Mouse (Mus musculus) CH12.LX (cell line): ENCODE data around the gene Sgca.

Source experiments
- CTCF ChIP-seq, 2 experiments: IDR thresholded peaks in 1 of 2; conservative IDR thresholded peaks in 1 of 2; 2 replicates each; pipeline ENCODE4 v1.5.1; 2011 to 2012; ENCODE audit warnings: low read depth in 2 of 2, low read length in 2 of 2, improper control_type of control experiment in 1 of 2, inconsistent platforms in 1 of 2, mild to moderate bottlenecking in 1 of 2, moderate library complexity in 1 of 2
- EP300 ChIP-seq: IDR thresholded peaks from 2 replicates; pipeline ENCODE4 v1.6.1; 2011; ENCODE audit warnings: low read length, improper control_type of control experiment
- HCFC1 ChIP-seq: IDR thresholded peaks from 2 replicates; pipeline ENCODE4 v1.6.1; 2012; ENCODE audit warnings: low read depth, mild to moderate bottlenecking, inconsistent platforms, low read length, improper control_type of control experiment
- IRF4 ChIP-seq: IDR thresholded peaks from 2 replicates; pipeline ENCODE4 v1.6.1; 2014; ENCODE audit warnings: low read depth, mild to moderate bottlenecking, inconsistent platforms, low read length, improper control_type of control experiment
- POLR2A ChIP-seq: IDR thresholded peaks from 2 replicates; pipeline ENCODE4 v1.6.1; 2011; ENCODE audit warnings: low read depth, mild to moderate bottlenecking, improper control_type of control experiment, low read length
- POLR2AphosphoS2 ChIP-seq: IDR thresholded peaks from 2 replicates; pipeline ENCODE4 v1.6.1; 2011; ENCODE audit warnings: low read depth, low read length, improper control_type of control experiment
- SIN3A ChIP-seq: IDR thresholded peaks from 2 replicates; pipeline ENCODE4 v1.6.1; 2012; ENCODE audit warnings: low read length, improper control_type of control experiment, inconsistent platforms
- TCF12 ChIP-seq: IDR thresholded peaks from 2 replicates; pipeline ENCODE4 v1.6.1; 2014; ENCODE audit warnings: low read depth, mild to moderate bottlenecking, inconsistent platforms, low read length, improper control_type of control experiment
- UBTF ChIP-seq: IDR thresholded peaks from 2 replicates; pipeline ENCODE4 v1.6.1; 2012; ENCODE audit warnings: low read depth, mild to moderate bottlenecking, inconsistent platforms, low read length, improper control_type of control experiment, moderate library complexity
- ZNF384 ChIP-seq: IDR thresholded peaks from 2 replicates; pipeline ENCODE4 v1.6.1; 2012; ENCODE audit warnings: low read depth, low read length, improper control_type of control experiment, inconsistent platforms

DNA sequence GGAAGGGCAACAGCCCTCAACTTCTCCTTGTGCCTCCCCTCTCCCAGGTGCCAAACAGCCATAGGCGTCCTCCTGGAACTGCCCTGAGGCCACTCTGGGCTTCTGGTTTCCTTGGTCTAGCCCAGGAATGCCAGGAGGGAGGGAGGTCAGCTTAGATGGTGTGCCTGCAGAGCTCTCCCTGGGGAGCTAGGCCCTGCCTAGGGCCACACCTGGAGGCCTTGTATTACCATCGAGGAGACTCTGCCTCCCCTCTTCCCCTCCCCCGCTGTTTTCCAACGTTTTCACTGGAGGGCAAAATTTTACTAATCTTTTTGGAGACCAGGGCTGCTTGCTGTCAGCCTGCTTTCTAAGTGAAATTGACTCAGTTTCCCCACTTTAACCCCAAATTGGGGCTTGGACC lies 29.9 kb upstream of the Sgca start:
- TF ChIP-seq EP300 (no peak), POLR2AphosphoS2 (no peak), POLR2A (no peak), UBTF (no peak), SIN3A (no peak), IRF4 (no peak), HCFC1 (no peak), ZNF384 (no peak), CTCF (conservative IDR thresholded peaks at IDR 0.05 in 1 of 2, IDR thresholded peaks at IDR 0.05 in 1 of 2; ENCODE audit: low read depth in 2 of 2, low read length in 2 of 2) (no peak), TCF12 (no peak)
